ENCODE assay signal across 8 mouse cellular contexts in genomic region chr3:100916844-100917243, GRCm38 (mm10). TPM values are rescaled to one million over a fixed set of nuclear protein-coding genes. Genes with fewer than 3 reads are reported as not detected.
A peak's percentile ranks its signal among the peaks of the same experiment; 100 is the strongest.
DNase-seq lines count a peak whose midpoint lies in the region; ATAC-seq lines count a peak whose summit lies in the region.

No protein-coding gene starts in this region.

- no peak overlapping the region for H3K4me3 ChIP-seq in stomach, embryonic 16.5 days (replicated peaks; ENCODE audit: low read length)

- H3K4me2 ChIP-seq in stomach, embryonic 16.5 days (ENCODE audit: low read depth, low read length), result peak overlapping the region; percentile 9; the same call in 1 of the 2 replicates

- H3K4me1 ChIP-seq in stomach, embryonic 16.5 days (ENCODE audit: control insufficient read depth, insufficient read depth, low read length), result peaks cover 5% of the 10 kb centered on the region; the same call in 1 of the 2 replicates

- no peaks in the 10 kb centered on the region for H3K9me3 ChIP-seq in stomach, embryonic 16.5 days (replicated peaks; ENCODE audit: control insufficient read depth, low read length)

- no peak for ATAC-seq in stomach, embryonic 16.5 days (ENCODE audit: insufficient read depth, low FRiP score)

- H3K27ac ChIP-seq in stomach, embryonic 16.5 days (ENCODE audit: low read length), result no peak overlapping the region

- no peaks in the 10 kb centered on the region for H3K27me3 ChIP-seq in stomach, embryonic 16.5 days (ENCODE audit: control insufficient read depth, insufficient read depth, low read length)

- DNase-seq in adrenal gland, postnatal 10 days, result peak; percentile 23
- no peak for DNase-seq in adrenal gland, adult 8-10 months
- DNase-seq in layer of hippocampus, adult 9-10 months (ENCODE audit: low spot score), result peak; percentile 65
- DNase-seq in layer of hippocampus, postnatal 10 days (ENCODE audit: low spot score in 2 of 2), result no peak
- DNase-seq in brain, adult 2 months (ENCODE audit: low read depth, low spot score), result peak; percentile 71
- peak; percentile 39 for DNase-seq in kidney, postnatal 10 days
- no peak for DNase-seq in frontal cortex, postnatal 14 days (ENCODE audit: low spot score in 2 of 2)

- no peaks in the 10 kb centered on the region for H3K36me3 ChIP-seq in stomach, embryonic 16.5 days (ENCODE audit: control insufficient read depth, insufficient read depth, low read length)

- no peak overlapping the region for H3K9ac ChIP-seq in stomach, embryonic 16.5 days (ENCODE audit: low read length)

- WGBS in stomach, embryonic 16.5 days, result 13% methylated on average over 7 of the region's 7 CpGs

RNA-seq across cellular contexts. Expression of gene Trim45, which starts 5.2 kb away (rescaled TPM):
- 1 to 10 TPM; 3.9 to 5.3 TPM for total RNA-seq in adrenal gland, postnatal 10 days (2021)
- total RNA-seq in adrenal gland, adult 8-10 months (2022), result 1 to 10 TPM; 4.6 to 5.4 (median 5.2) TPM
- 10 to 100 TPM in 1 of 2 experiments, 1 to 10 TPM in 1; 9.9 to 10.6 TPM for total RNA-seq in layer of hippocampus, postnatal 10 days (2021)
- polyA plus RNA-seq in stomach, embryonic 16.5 days (2015; fragmentation: Nextera tagmentation; extraction: Ambion mirVana), result 6.4 and 6.5 TPM in 2 replicates

RNA-seq across cellular contexts. Expression of gene Ttf2, which starts 52.6 kb away (rescaled TPM):
- 10 to 100 TPM in 1 of 2 experiments, 1 to 10 TPM in 1; 8.0 to 11.9 TPM for total RNA-seq in adrenal gland, postnatal 10 days (2021)
- 10 to 100 TPM; 10.5 to 14.8 (median 13.8) TPM for total RNA-seq in adrenal gland, adult 8-10 months (2022)
- total RNA-seq in layer of hippocampus, postnatal 10 days (2021), result 1 to 10 TPM; 2.6 to 3.0 TPM
- polyA plus RNA-seq in stomach, embryonic 16.5 days (2015; fragmentation: Nextera tagmentation; extraction: Ambion mirVana), result 12.3 and 12.4 TPM in 2 replicates

Comparison
In these comparisons a context has a peak if more than half of its experiments do, and no peak if none do; other contexts are left out.
1. DNase-seq: peak in adrenal gland, postnatal 10 days (single experiment), layer of hippocampus, adult 9-10 months (single experiment), brain, adult 2 months (single experiment) and kidney, postnatal 10 days (single experiment); none in adrenal gland, adult 8-10 months (single experiment), layer of hippocampus, postnatal 10 days (0 of 2) and frontal cortex, postnatal 14 days (0 of 2).